In the genomic region with DNA sequence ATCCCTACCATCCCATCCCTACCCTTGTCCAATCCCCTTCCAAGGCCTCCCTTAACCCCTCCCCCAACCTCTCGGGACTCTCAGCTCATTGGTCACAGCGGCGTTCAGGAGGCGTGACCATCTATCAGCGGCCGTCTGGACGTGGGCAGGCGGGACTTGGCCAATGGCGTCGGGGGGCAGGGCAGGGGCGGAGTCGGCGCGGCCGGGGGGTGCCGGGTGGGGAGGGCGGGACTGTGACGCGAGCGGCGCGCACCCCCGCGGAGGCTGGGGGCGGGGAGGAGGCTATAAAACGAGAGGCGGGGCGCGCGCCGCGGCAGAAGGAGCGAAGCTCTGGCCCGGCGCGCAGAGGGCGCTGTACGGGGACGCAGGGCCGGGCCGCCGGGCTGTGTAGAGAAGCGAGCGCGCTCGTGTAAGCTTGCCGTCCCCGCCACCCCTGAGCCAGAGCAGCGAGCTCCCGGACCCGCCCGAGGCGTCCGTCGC, we compare ENCODE assay signal across 7 mouse cellular contexts. TPM values are rescaled to one million over a fixed set of nuclear protein-coding genes. Genes with fewer than 3 reads are reported as not detected.
A peak's percentile ranks its signal among the peaks of the same experiment; 100 is the strongest.
DNase-seq lines count a peak whose midpoint lies in the region; ATAC-seq lines count a peak whose summit lies in the region.

TSS of gene Tob1 (plus strand) at position 331 of the 480 bp plus-strand sequence.

- H3K9ac ChIP-seq in intestine, embryonic 15.5 days = peak within 1 kb of the TSS; percentile 96

- peak; percentile 97 for DNase-seq in adrenal gland, adult 18-20 months (ENCODE audit: low spot score in 2 of 2)
- peak; percentile 100 for DNase-seq in embryo, embryonic 11 days
- peak; percentile 92 to 98 for DNase-seq in gastrocnemius, postnatal 36 days
- DNase-seq in left cerebral cortex, postnatal 25 days (ENCODE audit: low spot score in 2 of 2) = peak; percentile 95 to 99
- peak; percentile 99 for DNase-seq in midbrain, embryonic 10.5 days (ENCODE audit: low spot score)
- peak; percentile 99 for DNase-seq in right cerebral cortex, postnatal 4 days

- H3K9me3 ChIP-seq in intestine, embryonic 15.5 days = no peaks in the 10 kb centered on the region
- no peaks in the 10 kb centered on the region for H3K9me3 ChIP-seq in midbrain, embryonic 10.5 days (replicated peaks)

- ATAC-seq in intestine, embryonic 15.5 days = peak; percentile 95

- H3K4me2 ChIP-seq in intestine, embryonic 15.5 days (replicated peaks) = peak within 1 kb of the TSS; percentile 97

- H3K36me3 ChIP-seq in intestine, embryonic 15.5 days = peaks cover 10% of the 10 kb centered on the region; the same call in 1 of the 2 replicates
- H3K36me3 ChIP-seq in midbrain, embryonic 10.5 days = peaks cover 23% of the 10 kb centered on the region

- H3K27me3 ChIP-seq in intestine, embryonic 15.5 days (replicated peaks) = no peaks in the 10 kb centered on the region
- H3K27me3 ChIP-seq in midbrain, embryonic 10.5 days (ENCODE audit: low read depth, poor library complexity, severe bottlenecking) = no peaks in the 10 kb centered on the region

- H3K4me1 ChIP-seq in intestine, embryonic 15.5 days (replicated peaks) = 0 out of 2 replicates have a peak, but pooled peaks cover 3% of the 10 kb centered on the region
- H3K4me1 ChIP-seq in midbrain, embryonic 10.5 days = peaks cover 54% of the 10 kb centered on the region

- H3K27ac ChIP-seq in intestine, embryonic 15.5 days = peak within 1 kb of the TSS; percentile 98
- H3K27ac ChIP-seq in midbrain, embryonic 10.5 days (replicated peaks) = peak within 1 kb of the TSS; percentile 96

- peak within 1 kb of the TSS; percentile 94 for H3K4me3 ChIP-seq in intestine, embryonic 15.5 days (replicated peaks)
- H3K4me3 ChIP-seq in midbrain, embryonic 10.5 days = peak within 1 kb of the TSS; percentile 78

- 0% methylated on average over 43 of the region's 55 CpGs for WGBS in intestine, embryonic 15.5 days
- 1% methylated on average over 50 of the region's 55 CpGs for WGBS in midbrain, embryonic 10.5 days

- intact Hi-C loops in gastrocnemius, postnatal 36 days (cut with DNase I) = loop anchor here (1.0 kb wide), 1 partner anchor 77 kb away; no protein-coding TSS in a partner anchor
- intact Hi-C loops in left cerebral cortex, postnatal 25 days (cut with DNase I) = loop anchor here (1.0 to 10.0 kb wide), 5 partner anchors 51 to 246 kb away; partner anchors contain the start of genes Ankrd40, Gm20390 and Nme1

RNA-seq across cellular contexts. Expression of gene Tob1, which starts in this region (rescaled TPM):
- 100 to 1,000 TPM; 170 to 250 TPM for total RNA-seq in adrenal gland, adult 18-20 months (2021)
- total RNA-seq in gastrocnemius, postnatal 36 days (2021) = 100 to 1,000 TPM; 205 to 210 TPM
- 46.0 and 49.9 TPM in 2 replicates for polyA plus RNA-seq in intestine, embryonic 15.5 days (2015; fragmentation: Nextera tagmentation; extraction: Ambion mirVana)
- total RNA-seq in left cerebral cortex, postnatal 25 days (2021) = 10 to 100 TPM; 38.2 to 43.9 TPM
- 18.4 and 21.6 TPM in 2 replicates for polyA plus RNA-seq in midbrain, embryonic 10.5 days (2016; fragmentation: Nextera tagmentation; extraction: Ambion mirVana)

Comparison
In these comparisons a context has a peak if more than half of its experiments do, and no peak if none do; other contexts are left out.
1. Peak in every context shown above with its lines: DNase-seq, ATAC-seq, H3K4me3 ChIP-seq and H3K27ac ChIP-seq.